Mouse (Mus musculus) heart, adult 8-10 months (tissue): ENCODE data around the gene Ddb1. TPM values are rescaled to one million over a fixed set of nuclear protein-coding genes. Genes with fewer than 3 reads are reported as not detected.

Experiments
- DNase-seq: peaks from one replicate; pipeline ENCODE4 v3.0.0; 2022; ENCODE audit warnings: low spot score
- total RNA-seq, 4 experiments: library from RNA; stranded (reverse); gene quantifications; 2 replicates each; pipeline ENCODE4 v1.2.4; 2022

The Ddb1 gene
- total RNA-seq, 4 experiments from 2014 or later = 132 to 146 (median 139) TPM

DNA sequence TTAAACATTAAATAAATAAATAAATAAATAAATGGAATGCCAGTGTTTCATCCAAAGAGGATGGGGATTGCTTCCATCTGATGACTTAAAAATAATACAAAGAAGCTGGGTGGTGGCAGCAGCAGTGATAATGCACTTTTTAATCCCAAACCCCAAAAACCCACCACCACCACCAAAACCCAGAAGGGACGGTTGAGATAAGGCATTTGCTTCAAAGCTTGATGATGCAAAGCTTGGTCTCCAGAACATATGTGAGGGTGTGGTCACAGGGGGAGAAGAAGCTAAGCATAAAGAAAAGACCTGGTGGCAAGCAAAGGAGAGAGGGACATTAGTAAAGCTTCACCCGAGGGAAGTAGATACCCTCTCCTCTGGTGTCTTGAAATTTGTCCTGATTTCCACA is 56.8 kb downstream of the Ddb1 start:
- DNase-seq = no peak

DNA sequence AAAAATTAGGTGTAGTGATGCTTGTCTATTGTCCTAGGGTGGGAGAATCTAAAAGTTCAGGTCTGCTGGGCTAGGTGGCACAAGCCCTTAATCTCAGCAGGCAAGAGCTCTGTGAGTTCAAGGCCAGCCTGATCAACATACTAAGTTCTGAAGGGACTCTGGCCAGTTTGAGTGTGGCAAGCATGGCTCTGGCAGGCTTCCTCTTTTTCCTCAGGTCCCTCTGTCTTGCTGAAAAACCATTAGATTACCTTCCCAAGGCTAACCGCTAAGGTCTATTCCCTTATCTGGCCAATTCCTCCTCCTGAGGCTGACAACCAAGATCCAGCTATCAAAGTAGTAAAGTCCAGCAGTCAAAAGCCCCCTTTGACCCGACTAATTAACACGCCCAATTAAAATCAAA is 57.5 kb downstream of the Ddb1 start:
- DNase-seq = no peak

DNA sequence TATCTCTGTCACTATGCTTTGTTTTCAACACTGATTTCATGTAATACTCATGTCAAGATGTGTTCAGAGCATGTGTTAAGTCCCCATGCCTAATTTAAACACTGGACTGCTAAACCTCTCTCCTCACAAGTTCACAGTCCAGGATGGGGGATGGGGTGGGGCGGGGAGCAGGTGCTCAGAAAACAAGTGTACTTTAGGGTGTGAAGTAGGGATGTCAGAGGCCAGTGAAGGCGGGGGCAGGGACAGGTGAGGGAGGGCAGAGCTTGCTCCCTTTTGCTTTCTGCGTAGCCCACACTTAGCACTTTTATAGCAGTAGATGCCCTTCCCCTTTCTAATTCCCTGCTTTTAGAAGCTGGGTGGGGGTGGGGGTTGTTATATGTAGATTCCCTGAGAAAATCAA is 60.0 kb downstream of the Ddb1 start:
- DNase-seq = no peak

DNA sequence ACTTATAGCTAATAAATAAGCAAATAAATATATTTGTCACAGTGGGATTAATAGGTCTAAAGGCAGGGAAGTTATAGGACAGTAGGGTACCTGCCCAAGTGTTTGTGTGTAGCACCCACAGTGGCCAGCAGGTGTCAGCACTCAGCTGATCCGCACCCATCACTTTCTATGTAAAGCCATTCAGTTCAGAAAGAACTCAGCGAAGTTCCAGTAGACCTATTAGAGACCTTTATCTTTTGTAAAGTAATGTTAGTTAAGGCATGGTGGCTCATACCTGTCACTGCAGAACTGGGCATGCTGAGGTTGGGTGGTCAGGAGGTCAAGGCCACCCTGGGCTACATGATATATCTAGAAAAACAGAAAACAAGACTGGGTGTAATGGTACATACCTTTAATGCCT is 60.4 kb downstream of the Ddb1 start:
- DNase-seq = peak; percentile 60

DNA sequence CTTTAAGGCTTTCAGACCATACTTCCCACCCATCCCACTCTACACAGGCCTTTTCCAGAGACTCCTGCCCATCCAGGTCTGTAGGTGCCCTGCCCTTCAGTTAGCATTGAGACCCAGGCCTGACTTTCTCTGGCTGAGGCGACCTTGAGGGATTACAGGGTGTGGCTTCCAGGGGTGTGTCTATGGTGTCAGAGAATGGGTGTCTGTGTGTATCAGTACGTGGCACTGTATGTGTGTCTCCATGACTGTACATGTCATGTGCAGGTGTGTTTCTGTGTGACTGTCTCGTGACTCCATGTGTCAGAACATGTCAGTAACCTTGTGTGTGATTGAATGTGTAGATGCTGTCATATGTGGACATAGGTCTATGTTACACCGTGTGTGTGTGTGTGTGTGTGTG is 66.2 kb downstream of the Ddb1 start:
- DNase-seq = no peak

DNA sequence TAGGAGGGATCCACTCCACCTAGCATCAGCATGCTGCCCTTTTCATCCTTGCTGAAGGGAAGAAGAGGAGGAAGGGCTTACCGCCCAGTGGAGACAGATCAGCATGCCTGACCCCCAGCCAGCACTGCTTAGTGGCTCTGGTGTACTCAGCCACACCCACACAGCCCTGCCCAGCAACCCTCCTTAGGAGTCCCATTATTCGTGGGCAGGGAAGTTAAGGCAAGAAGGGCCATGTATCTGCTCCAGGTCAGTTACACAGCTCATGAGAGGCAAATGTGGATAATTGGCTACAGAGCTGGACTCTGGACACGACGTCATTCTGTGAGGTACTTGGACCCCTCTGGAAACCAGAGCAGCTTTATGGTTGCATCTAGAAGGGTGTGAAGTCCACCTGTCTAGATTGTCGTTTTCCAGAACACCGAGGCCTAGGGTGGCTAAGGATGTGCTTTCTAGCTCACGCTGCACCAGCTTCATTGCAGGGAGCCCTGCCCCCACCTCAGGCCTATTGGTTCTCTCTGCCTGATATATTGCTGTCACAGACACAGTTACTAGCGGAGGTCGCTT is 66.8 kb downstream of the Ddb1 start:
- no peak for DNase-seq

DNA sequence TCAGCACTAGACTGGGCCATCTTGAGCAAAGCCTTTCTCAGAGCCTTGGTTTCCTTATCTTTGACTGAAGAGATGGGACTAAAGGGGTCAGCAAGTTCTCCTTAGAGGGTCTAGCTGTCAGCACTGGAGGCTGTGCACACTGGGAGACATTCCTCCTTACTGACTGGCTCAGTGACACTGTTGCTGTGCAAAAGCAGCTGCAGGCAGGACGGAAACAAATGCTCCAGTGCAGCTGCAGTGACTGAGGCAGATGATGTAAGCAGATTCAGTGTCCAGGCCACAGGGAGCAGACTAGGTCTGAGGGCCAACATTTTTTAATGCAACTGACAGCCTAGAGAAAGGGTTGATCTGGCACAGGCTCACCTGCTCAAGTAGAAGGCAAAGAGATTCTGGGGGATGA is 68.1 kb downstream of the Ddb1 start:
- DNase-seq = no peak

DNA sequence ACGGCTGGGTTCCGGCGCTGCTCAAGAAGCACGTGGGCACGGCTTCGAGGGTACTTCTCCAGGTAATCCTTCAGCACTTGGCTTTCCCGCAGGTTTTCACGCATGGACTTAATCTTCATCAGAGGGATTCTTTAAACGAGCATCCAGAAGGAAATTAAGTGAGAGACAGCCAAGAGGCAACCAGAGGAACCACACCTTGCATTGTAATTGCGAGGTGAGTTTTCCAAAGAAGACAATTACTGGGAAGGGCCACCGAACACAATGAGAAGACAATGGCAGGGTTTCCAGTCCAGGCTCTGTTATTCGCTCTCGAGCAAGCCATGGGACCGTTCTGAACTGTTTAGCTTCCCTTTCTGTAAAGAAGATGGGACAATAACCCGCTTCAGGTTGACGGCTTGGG is 71.5 kb downstream of the Ddb1 start:
- no peak for DNase-seq

DNA sequence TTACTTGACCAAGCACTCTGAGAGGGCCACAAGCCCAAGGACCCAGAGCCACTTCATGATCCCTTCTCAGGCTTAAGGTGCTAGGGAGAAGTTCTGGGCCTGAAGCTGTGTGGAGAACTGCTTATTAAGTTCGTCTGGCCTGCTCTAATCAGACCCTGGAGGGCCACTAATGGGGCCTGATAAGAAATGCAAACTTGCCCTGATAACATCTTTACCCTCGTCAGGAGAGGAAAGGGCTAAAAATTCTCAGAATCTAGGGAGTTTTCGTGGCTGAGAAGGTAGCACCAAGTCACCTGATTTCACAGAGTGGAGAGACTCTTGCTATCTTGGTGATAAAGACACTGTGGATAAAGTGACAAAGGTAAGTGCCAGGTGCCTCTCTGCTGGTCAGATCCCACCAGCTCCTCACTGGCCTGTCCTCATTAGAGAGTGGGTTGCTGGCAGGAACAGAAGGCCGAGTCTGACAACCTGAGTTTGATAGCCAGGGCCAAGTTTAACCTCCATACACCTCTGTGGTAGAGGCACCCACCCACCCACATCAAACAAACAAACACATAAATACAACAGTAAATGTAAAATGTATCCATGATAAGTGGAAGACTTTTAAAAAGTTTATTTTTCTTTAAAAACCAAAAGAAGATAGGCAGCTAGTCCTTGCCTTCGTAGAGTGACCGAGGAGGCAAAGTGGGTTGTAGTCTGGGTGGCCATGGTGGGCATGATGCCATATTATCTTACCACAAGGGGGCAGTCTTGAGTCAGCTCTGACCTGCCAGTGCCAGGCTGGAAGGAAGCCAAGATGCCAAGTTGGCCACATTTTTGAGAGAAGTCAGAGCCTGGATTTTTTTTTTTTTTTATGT is 73.0 kb downstream of the Ddb1 start, which contains the start of gene Pga5:
Gene Pga5 (minus strand): TSS at position 157 of the 857 bp plus-strand sequence.
- peak; percentile 82 for DNase-seq

DNA sequence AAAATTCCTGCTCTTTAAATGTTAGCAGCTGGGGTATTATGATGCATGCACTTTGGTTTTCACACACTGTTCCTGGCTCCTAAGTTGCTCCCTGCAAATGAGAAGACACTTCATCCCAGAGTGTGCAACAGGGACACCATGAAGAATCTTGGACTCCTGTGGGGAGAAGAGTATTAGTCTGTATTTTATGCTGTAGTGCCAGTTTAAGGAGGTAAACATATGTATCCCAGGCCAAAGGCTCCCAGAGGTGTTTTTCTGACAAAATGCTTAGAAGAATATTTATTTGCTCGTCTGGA is 73.6 kb downstream of the Ddb1 start:
- DNase-seq = no peak

Other genes starting within 250 kb of the Ddb1 start
- 10 to 100 TPM; 33.2 to 39.1 (median 35.8) TPM for gene Syt7, start 216.2 kb upstream of the Ddb1 start, total RNA-seq
- 1 to 10 TPM in 2 of 4 experiments, under 1 TPM in 2; 0.38 to 6.4 (median 1.9) TPM for gene Lrrc10b, start 147.9 kb upstream of the Ddb1 start, total RNA-seq
- under 1 TPM in 3 of 4 experiments, not detected in 1; 0.22 to 0.38 (median 0.28) TPM for gene Ppp1r32, start 122.4 kb upstream of the Ddb1 start, total RNA-seq
- 10 to 100 TPM; 19.5 to 23.3 (median 21.8) TPM for gene Cpsf7, start 80.1 kb upstream of the Ddb1 start, total RNA-seq
- 10 to 100 TPM; 70.8 to 93.2 (median 82.9) TPM for gene Sdhaf2, start 79.2 kb upstream of the Ddb1 start, total RNA-seq
- gene Tmem216, start 49.1 kb upstream of the Ddb1 start, total RNA-seq = 1 to 10 TPM; 4.1 to 8.3 (median 5.7) TPM
- gene Cyb561a3, start 28.2 kb upstream of the Ddb1 start, total RNA-seq = 10 to 100 TPM; 11.1 to 12.9 (median 12.0) TPM
- 1 to 10 TPM; 1.6 to 4.0 (median 2.3) TPM for gene Tmem138, start 28.0 kb upstream of the Ddb1 start, total RNA-seq
- 10 to 100 TPM in 2 of 4 experiments, 1 to 10 TPM in 2; 9.4 to 11.3 (median 10.2) TPM for gene Tkfc, start 327 bp downstream of the Ddb1 start, total RNA-seq
- not detected for gene Vwce, start 28.9 kb downstream of the Ddb1 start, total RNA-seq
- gene Pga5, start 72.7 kb downstream of the Ddb1 start, total RNA-seq = not detected
- gene Vps37c, start 83.4 kb downstream of the Ddb1 start, total RNA-seq = 10 to 100 TPM; 21.0 to 25.1 (median 23.0) TPM
- gene Cd5, start 133.7 kb downstream of the Ddb1 start, total RNA-seq = under 1 TPM; 0.16 to 0.26 (median 0.21) TPM
- gene Cd6, start 224.7 kb downstream of the Ddb1 start, total RNA-seq = under 1 TPM in 1 of 4 experiments, not detected in 3; 0.37 TPM
- gene Slc15a3, start 234.4 kb downstream of the Ddb1 start, total RNA-seq = 1 to 10 TPM; 1.7 to 2.7 (median 2.1) TPM